Mouse (Mus musculus): Measurements from ENCODE around the gene Adgrb2.

Gene Adgrb2

DNA sequence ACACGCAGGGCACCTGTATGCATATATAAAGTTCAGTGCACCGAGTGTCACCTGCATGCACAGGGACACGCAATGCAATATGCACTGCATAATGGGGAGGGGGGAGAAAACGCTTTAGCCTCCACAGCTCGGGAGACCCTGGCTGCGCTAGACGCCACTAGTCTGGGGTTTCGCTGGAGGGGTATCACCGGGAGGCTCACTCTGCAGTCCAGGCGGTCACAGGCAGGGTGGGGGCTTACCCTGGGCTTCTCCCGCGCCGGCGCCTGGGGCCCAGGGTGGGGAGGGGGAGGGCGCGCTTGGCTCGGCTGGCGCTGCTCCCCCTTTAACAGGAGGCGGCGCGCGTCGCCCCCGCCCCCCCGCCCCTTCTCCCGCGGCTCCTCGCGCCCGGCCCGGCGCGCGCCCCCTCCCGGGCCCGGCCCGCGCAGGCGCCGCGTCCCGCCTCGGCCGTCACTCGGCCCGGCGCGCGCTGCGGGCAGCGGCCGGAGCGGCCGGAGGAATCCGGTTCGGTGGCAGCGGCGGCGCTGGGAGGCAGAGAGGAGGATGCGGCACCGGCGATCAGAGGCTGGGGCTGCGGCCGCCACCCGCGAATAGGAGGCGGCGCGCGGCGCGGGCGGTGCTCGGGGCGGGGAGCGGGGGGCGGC lies at the start of gene Adgrb2:
Gene Adgrb2 (plus strand): TSS at position 450 of the 641 bp plus-strand sequence.
- DNase-seq (ENCODE audit: extremely low spot score), result peak; percentile 46

GRCm38 (mm10) chr4:129951359-129951821 lies 33.3 kb upstream of the Adgrb2 start:
- DNase-seq (ENCODE audit: extremely low spot score), result no peak

- DNase-seq (ENCODE audit: extremely low spot score), result no peak
These were observed 32.3 kb upstream of the Adgrb2 start for GRCm38 (mm10) chr4:129952241-129952810.

GRCm38 (mm10) chr4:129954527-129954926 lies 30.1 kb upstream of the Adgrb2 start:
- no peak for DNase-seq (ENCODE audit: extremely low spot score)

DNA sequence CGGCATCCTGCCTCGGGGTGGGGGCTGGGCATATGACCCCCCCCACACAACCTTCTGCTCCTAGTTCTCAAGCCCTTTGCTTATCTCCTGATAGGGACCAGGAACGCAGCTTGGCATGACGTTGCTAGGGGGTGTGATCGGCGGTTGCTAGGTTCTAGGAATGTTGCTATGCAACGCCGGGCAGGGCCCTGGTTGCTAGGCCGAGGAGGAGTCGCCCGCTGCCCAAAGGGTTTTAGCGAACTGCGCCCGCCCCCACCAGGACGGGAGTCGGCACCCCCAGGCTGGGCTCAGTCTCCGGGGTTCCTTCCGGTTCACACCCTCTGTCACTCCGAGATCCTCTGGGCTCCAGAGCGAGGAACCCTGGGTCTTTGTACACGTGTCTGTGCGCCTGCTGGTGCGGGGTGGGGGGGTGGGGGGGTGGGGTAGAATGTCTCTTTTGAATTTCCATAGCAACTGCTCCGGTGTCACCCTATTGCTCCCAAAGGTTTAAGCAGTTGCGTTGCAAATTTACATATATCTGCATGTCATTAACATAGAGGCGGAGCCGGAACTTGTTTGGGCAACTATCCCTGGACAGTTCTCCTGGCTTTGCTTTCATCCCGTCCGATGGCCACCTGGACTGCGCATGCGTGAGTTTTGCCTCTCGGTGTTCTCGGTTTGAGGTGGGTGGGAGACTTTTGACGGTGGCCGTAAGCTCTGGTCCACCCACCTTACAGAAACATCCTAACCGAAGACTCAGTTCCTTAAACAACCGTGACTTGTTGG lies 24.3 kb upstream of the Adgrb2 start:
- DNase-seq (ENCODE audit: extremely low spot score), result peak; percentile 87

DNA sequence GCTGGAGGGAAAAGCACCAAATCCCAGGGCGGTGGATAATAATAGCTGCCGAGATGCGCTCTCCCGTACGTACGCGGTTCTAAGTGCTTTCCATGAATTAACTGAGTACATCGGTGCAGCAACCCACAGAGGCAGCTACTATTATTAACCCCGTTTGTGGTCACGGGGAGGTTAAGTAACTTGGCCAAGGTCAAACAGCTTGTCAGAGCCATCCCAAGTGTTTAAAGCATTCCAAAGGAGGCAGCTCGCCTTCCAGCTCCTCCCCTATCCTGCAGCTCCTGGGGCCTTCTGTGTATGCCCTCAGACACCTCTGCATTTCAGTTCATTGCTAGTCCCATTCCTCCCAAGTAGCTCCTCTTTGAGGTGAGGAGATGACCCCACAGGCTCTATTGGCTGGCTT lies 19.4 kb upstream of the Adgrb2 start:
- no peak for DNase-seq (ENCODE audit: extremely low spot score)

- DNase-seq (ENCODE audit: extremely low spot score), result no peak
These were observed 18.5 kb upstream of the Adgrb2 start for GRCm38 (mm10) chr4:129966201-129966600.

- peak; percentile 30 for DNase-seq (ENCODE audit: extremely low spot score)
These were observed 17.4 kb upstream of the Adgrb2 start for GRCm38 (mm10) chr4:129967024-129968014.

DNA sequence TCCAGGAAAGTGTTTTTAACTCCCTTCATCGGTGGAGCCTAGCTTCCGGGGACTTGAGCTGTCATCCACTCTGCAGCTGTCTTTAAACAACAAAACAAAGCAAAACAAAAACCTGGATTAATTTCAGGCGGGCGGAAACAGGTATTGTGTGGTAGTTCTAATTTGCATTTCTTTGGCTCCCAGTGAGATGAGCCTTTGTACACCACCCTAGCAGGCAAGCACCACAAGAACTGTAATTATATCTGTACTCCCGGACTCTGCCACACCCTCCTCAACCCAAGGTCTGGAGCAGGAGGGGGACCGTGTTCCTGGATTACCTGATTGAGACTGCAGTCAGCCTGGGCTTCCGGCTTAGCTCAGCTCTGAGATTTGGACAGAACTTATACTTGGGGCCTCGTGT lies 14.5 kb upstream of the Adgrb2 start:
- no peak for DNase-seq (ENCODE audit: extremely low spot score)

- DNase-seq (ENCODE audit: extremely low spot score), result no peak
These were observed 13.8 kb upstream of the Adgrb2 start for GRCm38 (mm10) chr4:129970861-129971260.

DNA sequence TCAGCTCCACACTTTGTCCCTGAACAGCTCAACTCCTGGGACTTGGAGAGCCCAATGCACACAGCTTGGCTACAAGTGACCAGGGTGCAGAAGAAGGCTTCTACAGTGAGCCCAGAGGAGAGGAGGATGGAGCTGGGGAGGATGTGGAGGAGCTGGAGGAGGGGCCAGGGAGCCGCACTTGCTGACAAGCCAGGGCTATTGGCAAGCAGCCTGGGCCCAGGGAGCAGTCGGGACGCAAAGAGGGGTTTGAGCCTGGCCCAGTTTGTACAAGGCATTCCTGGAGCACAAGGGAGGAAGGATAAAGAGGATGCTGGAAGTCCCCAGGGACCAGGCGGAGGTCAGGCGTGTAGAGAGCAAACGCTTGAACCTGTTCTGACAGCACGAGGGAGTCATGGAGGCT lies 12.7 kb upstream of the Adgrb2 start:
- DNase-seq (ENCODE audit: extremely low spot score), result no peak

- DNase-seq (ENCODE audit: extremely low spot score), result no peak
These were observed 10.4 kb upstream of the Adgrb2 start for GRCm38 (mm10) chr4:129974285-129974684.

- DNase-seq (ENCODE audit: extremely low spot score), result no peak
These were observed 7.4 kb upstream of the Adgrb2 start for GRCm38 (mm10) chr4:129977256-129977655.

DNA sequence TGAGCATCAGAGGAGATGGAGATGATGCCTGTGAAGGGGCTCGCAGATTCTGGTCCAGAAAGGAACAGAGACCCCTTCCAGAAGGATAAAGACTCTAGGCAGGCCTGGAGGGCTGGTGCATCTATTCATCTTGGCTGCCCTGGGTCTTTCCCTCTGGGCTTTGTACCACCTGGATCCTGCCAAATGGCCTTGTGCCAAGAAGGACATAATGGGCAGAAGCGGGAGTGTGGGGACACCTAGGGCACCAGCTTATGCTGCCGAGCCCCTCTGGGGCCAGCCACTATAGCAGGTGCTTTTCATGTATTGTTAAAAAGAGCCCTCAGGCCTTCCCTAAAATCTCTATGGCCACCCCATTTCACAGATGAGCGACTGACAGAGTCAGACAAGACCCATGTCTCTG lies 6.4 kb upstream of the Adgrb2 start:
- DNase-seq (ENCODE audit: extremely low spot score), result no peak

DNA sequence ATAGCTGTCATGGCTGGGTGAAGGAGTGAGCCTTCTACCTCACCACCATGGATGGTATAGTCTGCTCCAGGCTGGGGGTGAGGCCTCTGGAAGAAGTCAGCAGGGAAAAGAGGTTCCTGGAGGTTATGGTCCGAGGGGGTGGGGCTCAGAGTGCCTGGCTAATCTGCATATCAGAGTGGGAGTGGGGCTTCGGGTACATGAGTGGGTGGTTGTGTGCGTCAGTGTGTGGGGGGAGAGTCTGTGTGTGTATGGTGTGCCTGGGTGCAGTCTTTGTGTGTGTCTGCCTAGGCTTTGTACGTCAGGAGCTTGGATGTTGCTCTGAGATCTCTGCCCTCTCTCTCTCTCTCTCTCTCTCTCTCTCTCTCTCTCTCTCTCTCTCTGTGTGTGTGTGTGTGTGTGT lies 5.7 kb upstream of the Adgrb2 start:
- no peak for DNase-seq (ENCODE audit: extremely low spot score)

DNA sequence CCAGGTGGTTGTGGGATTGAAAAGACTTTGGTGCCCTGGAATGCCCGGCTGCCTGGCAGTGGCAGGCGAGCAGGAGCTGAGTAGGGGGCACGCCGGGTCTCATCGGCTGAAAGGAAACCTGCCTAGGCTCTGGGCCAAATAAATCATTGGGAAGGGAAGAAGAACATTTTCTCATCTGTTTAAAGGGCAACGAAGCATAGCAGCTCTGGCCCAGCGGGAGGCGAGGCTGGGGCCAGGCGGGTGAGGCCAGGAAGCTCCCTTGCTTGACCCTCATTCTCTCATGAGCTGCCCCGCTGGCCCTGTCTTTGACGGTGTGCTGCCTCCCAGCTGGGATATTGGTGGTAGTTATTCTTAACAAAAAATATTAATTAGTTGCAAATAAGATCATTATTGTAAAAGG lies 3.0 kb upstream of the Adgrb2 start:
- no peak for DNase-seq (ENCODE audit: extremely low spot score)

- no peak for DNase-seq (ENCODE audit: extremely low spot score)
These were observed 1.6 kb upstream of the Adgrb2 start for GRCm38 (mm10) chr4:129983046-129983445.

GRCm38 (mm10) chr4:129983764-129984420 lies 778 bp upstream of the Adgrb2 start:
- peak; percentile 72 for DNase-seq (ENCODE audit: extremely low spot score)

DNA sequence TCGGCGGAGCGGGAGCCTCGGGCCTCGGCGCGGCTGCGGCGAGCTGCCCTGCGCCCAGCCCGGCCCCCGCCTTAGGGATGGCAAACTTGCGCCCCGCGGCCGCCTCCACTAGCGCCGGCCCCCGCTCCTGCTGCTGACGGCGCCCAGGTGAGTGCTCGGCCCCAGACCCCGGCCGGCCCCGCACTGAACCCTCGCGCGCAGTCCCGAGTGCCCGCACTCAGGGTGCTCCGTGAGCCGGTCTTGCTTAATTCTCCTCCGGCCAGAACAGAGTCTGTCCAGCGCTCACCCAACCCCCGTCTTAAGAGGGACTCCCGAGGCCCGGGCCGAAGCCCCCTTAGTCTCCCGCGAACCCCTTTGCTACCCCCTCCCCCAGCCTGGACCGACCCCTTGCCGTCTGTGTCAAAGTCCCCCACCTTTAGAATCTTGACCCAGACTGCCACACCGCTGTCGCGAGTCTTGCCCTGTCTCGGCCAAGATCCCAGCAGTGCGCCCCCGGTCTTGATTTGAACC lies 546 bp downstream of the Adgrb2 start:
- DNase-seq (ENCODE audit: extremely low spot score), result peak; percentile 32

DNA sequence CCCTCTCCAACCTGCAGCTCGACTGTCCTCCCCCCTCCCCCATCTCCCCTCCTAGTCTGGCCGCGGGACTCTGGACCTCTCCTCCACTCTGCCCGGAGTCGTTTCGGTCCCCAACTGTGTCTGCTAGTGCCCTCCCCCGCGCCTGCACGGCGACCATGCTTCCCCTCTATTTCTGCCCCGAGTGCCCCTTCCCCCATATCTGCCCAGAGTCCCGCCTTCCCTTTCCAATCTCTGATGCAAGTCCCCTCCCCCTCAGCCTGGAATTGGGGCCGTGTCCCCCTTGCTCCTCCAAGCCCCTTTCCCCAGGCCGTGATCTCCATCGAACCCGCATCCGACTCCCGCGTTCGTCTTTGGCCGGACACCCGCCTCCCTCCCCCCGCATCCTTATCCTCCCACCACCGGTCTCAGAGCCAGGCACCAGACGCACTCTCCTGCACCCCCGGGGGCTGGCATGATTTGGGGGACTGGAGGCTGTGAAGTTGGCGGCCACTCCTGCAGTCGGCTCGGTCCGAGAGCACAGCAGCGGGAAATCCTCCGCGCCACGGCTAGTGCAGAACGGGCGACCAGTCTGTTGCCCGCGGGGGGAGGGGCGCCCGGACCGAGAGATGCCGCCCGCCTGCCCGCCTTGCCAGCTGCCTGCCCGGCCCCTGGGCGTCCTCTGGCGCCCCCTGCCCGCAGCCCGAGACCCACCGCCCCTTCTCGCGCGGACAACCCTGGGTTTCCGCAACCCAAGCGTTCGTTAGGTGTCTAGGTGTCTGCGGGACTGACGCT lies 1.2 kb downstream of the Adgrb2 start:
- DNase-seq (ENCODE audit: extremely low spot score), result peak; percentile 69
